Mouse (Mus musculus) large intestine, adult 2 months (tissue): ENCODE results near the gene Klk5. TPM values are rescaled to one million over a fixed set of nuclear protein-coding genes. Genes with fewer than 3 reads are reported as not detected.

ENCODE experiments used
- DNase-seq: peaks from one replicate; pipeline ENCODE4 v3.0.0-alpha.2; 2012; ENCODE audit warnings: low read depth, low spot score
- WGBS: fragments of 180-500 bp; shearing (Covaris S2); methylation state at CpG from one replicate; pipeline ENCODE4 v1.1.7; 2018; 5-methylcytosine and 5-hydroxymethylcytosine counted together
- polyA plus RNA-seq: library from polyadenylated mRNA; depleted of rRNA; stranded (reverse); fragments of >200 nt; gene quantifications from 2 replicates; pipeline ENCODE4 v1.2.3, GENCODE M21; 2012; rRNA removed

Gene Klk5
- polyA plus RNA-seq, 1 experiment, result not detected

DNA sequence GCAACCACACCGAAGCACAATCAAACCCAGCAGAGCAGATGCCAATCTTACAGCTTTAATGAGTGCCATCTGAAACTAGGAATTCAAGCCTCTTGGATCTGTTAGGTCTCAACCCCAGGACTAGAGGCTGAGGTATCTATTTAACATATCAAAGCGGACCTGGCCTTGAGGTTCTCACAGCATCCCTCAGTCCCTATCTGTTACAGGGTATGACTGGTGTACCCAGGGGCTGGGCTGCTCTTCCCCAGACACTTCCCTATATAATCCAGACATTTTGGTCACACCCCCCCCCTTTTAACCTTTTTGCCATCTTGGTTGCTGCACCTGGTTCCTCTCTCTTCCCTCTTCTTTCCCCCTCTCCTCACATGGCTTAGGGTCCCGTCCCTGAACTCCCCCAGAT, 31.9 kb downstream of the Klk5 start:
- WGBS, result 83% methylated on average over 3 of the region's 3 CpGs

GRCm38 (mm10) chr7:43874868-43875375, 33.2 kb downstream of the Klk5 start:
- no peak for DNase-seq
- WGBS, result 73% methylated on average over 6 of the region's 6 CpGs

More for the DNA sequence above, 31.9 kb downstream of the Klk5 start:
- no peak for DNase-seq

- DNase-seq, result no peak
Measured at GRCm38 (mm10) chr7:43876444-43876843, 34.7 kb downstream of the Klk5 start.

DNA sequence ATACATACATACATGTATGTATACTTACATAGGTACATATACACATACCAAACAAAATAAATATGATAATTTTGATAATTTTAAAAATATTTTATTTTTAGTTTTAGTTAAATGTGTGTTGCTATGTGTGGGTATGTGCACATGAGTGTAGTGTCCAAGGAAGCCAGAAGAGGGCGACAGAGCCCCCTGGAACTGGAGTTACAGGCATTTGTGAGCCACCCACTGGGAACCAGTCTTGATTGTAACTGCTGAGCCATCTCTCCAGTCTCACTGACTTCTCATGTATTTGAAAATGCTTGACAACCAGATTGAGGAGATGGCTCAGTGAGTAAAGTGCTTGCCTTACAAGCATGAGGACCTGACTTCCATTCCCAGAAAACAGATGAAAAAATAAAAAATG, 36.5 kb downstream of the Klk5 start:
- no peak for DNase-seq
- WGBS, result 43% methylated on average over 1 of the region's 1 CpGs

More at GRCm38 (mm10) chr7:43876444-43876843, 34.7 kb downstream of the Klk5 start:
- 41% methylated on average over 4 of the region's 4 CpGs for WGBS

- 21% methylated on average over 3 of the region's 3 CpGs for WGBS
- no peak for DNase-seq
Measured at GRCm38 (mm10) chr7:43880912-43881311, 39.1 kb downstream of the Klk5 start, which contains the start of gene Klk4. Klk4 (plus strand) TSS chr7:43881160.

GRCm38 (mm10) chr7:43882346-43882745, 40.6 kb downstream of the Klk5 start:
- WGBS, result 20% methylated on average over 4 of the region's 4 CpGs

DNA sequence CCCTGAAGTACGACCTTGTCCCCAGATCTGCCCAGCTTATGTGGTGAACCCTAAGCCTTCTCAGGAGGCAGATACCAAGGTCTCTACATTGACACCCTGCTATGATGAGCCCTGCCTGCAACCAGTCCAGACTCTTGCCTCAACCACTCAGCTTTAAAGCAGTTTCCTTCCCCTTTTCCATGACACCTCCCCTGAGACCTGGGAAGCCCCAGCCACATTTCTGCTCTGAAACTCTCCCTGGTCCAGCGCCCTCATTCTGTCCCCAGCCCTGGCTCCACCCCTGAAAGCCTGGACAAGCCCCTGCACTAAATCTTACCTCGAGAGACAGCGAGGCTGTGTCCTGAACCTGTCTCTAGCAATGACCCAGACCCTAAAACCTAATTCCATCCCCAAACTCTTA, 41.0 kb downstream of the Klk5 start:
- 24% methylated on average over 4 of the region's 4 CpGs for WGBS
- no peak for DNase-seq

More at GRCm38 (mm10) chr7:43882346-43882745, 40.6 kb downstream of the Klk5 start:
- DNase-seq, result no peak

- WGBS, result 11% methylated on average over 14 of the region's 14 CpGs
- no peak for DNase-seq
Measured at GRCm38 (mm10) chr7:43883547-43883946, 41.8 kb downstream of the Klk5 start.

- WGBS, result 23% methylated on average over 5 of the region's 5 CpGs
- DNase-seq, result no peak
Measured at GRCm38 (mm10) chr7:43891365-43891764, 49.6 kb downstream of the Klk5 start.

DNA sequence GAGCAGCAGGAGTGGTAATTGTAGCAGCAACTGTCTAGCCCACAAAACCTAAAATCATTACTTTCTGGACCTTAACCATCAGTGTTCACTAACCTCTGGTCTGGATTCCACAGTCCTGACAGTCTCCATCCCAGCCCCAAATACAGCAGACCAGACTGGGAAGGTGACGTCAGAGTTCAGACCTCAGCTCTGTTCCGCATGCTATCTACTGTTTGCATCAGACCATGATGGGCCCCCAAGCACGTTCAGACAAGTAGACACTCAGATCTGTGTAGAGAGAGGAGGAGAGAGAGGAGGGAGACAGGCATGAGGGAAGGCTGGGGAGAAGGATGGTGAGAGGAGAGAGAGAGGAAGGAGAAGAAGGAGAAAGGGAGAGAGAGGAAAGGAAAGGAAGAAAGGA, 50.0 kb downstream of the Klk5 start:
- DNase-seq, result no peak
- WGBS, result 45% methylated on average over 3 of the region's 3 CpGs

GRCm38 (mm10) chr7:43894836-43895235, 53.1 kb downstream of the Klk5 start:
- WGBS, result 16% methylated on average over 1 of the region's 1 CpGs
- peak; percentile 66 for DNase-seq

Other genes starting within 250 kb of the Klk5 start
- gene Zfp819, start 234.8 kb upstream of the Klk5 start, polyA plus RNA-seq, result 0.10 TPM in 1 of 2 replicates, not detected in the other
- gene Ceacam18, start 207.3 kb upstream of the Klk5 start, polyA plus RNA-seq, result 19.4 and 35.3 TPM in 2 replicates
- gene Siglece, start 181.8 kb upstream of the Klk5 start, polyA plus RNA-seq, result 4.4 and 4.8 TPM in 2 replicates
- gene Ctu1, start 170.0 kb upstream of the Klk5 start, polyA plus RNA-seq, result 8.8 and 9.2 TPM in 2 replicates
- gene Klk14, start 151.6 kb upstream of the Klk5 start, polyA plus RNA-seq, result 0.16 TPM in 2 replicates
- gene Klk13, start 129.4 kb upstream of the Klk5 start, polyA plus RNA-seq, result not detected in 2 replicates
- not detected in 2 replicates for gene Klk12, start 73.1 kb upstream of the Klk5 start, polyA plus RNA-seq
- gene Klk11, start 67.4 kb upstream of the Klk5 start, polyA plus RNA-seq, result not detected in 2 replicates
- 0.21 and 0.69 TPM in 2 replicates for gene Klk10, start 60.9 kb upstream of the Klk5 start, polyA plus RNA-seq
- not detected in 2 replicates for gene Klk9, start 50.1 kb upstream of the Klk5 start, polyA plus RNA-seq
- gene Klk8, start 44.4 kb upstream of the Klk5 start, polyA plus RNA-seq, result 3.1 TPM in 2 replicates
- gene Klk7, start 30.7 kb upstream of the Klk5 start, polyA plus RNA-seq, result not detected in 2 replicates
- gene Klk6, start 17.5 kb upstream of the Klk5 start, polyA plus RNA-seq, result not detected in 2 replicates
- gene Klk4, start 39.2 kb downstream of the Klk5 start, polyA plus RNA-seq, result not detected in 2 replicates
- gene Klk15, start 91.8 kb downstream of the Klk5 start, polyA plus RNA-seq, result not detected in 2 replicates
- not detected in 2 replicates for gene Klk1b8, start 108.7 kb downstream of the Klk5 start, polyA plus RNA-seq
- not detected in 2 replicates for gene Klk1b1, start 124.8 kb downstream of the Klk5 start, polyA plus RNA-seq
- not detected in 2 replicates for gene Klk1b9, start 134.1 kb downstream of the Klk5 start, polyA plus RNA-seq
- not detected in 2 replicates for gene Klk1b11, start 153.9 kb downstream of the Klk5 start, polyA plus RNA-seq
- gene Klk1b26, start 170.2 kb downstream of the Klk5 start, polyA plus RNA-seq, result not detected in 2 replicates
- 0.62 and 0.71 TPM in 2 replicates for gene Klk1b27, start 210.3 kb downstream of the Klk5 start, polyA plus RNA-seq